Mouse (Mus musculus) adrenal gland, adult (tissue): ENCODE measurements at regions not wholly inside any gene's neighbourhood (a gene's known extent, or its start where the extent isn't known, plus 50 kb on each side); places are given as distances from the start of the nearest gene placed in this dataset.

ENCODE experiments used
- DNase-seq, 2 experiments: peaks; one replicate each; pipeline ENCODE4 v3.0.0; 2022 to 2023; ENCODE audit warnings: low spot score in 1 of 2; ENCODE audit not compliant: inconsistent age in 2 of 2

DNA sequence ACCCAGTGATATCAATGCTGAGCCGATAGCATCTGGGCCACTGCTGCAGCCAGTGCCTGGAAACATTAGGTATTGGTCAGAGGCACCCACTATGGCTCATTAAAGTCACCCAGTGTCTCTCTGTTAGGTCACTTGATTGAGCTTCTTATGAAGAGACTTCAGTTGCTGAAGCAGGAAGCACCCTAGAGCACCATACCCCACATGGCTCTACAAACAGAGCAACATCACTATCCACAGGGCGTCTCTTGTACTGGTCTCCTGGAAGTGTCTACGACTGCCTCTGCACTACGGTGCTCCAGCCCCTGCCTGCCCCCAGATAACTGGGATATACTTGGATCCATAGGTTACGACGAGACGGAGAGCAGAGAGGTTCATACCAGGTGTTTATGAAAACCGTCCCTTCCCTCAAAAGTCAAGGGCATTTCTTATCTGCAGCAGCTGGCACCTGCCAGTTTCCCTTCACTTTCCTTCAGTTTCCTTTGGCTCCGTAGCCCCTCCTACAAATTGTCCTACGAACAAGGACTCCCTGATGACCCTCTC, 100.6 kb upstream of the Fut8 start:
- no peak for DNase-seq

DNA sequence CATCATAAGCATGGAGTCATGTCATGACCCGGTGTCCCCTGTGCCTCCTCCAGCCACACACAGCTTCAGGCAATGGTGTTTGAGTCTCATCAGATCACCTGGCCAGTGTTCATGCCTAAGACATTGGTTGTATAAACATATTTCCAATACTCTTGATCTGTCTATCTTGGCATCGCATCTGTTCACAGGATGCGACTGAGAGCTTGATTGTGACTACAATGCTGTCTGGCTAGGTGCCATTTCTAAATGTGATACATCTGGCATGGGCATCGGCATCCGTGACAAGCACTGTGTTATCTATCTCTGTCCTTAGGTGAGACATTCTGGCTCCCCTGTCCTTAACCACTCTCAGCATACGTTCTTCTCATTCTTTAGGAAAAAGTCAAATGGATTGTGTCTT, 102.3 kb upstream of the Fut8 start:
- no peak for DNase-seq

DNA sequence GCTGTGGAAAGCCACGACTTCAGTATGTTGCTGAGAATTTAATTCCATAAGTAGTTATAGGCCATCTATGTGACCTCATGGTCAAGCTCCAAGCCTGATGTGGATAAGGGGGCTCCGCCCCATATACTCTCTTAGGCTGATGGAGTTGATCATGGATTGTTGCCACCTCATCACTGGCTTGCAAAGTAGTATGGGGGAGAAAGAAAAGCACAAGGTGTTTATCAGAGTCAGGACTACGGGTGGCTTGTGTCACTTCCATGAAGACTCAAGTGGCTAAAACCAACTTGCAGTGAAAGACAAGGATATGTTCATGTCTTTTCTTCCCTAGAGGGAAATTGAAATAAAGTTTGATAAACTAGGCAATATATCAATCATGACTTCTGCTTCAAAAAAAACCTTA, 102.9 kb upstream of the Fut8 start:
- no peak for DNase-seq

DNA sequence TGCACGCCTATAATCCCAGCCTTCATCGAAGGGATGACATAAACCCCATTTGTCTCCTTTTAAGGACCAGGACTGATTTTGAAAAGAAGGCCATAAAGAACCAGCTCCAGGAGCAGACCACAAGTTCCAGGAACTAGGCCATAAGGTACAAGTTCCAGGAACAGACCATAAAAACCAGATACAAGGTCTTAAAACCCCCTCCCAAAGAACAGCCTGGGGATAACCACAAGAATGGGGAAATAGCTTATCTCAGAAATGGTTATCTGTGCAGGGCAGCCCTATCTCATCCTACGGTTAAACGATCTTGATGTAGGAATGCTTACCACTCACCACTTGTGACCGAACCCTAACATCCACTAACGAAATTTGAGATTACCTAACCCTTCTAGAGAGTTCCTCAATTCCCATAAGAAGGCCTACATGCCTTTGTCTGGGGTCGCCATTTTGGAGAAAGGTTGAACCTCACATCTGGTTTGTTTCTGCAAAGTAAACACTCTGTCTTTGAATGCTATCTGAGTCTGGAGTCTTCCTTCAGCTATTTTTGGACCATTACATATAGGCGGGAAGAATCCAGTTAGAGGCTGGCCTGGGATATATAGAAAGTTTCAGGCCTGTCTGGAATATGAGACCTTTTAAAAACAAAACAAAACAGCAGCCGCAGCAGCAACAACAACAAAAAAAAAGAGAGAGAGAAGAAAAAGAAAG, 103.5 kb upstream of the Fut8 start:
- DNase-seq, result no peak

DNA sequence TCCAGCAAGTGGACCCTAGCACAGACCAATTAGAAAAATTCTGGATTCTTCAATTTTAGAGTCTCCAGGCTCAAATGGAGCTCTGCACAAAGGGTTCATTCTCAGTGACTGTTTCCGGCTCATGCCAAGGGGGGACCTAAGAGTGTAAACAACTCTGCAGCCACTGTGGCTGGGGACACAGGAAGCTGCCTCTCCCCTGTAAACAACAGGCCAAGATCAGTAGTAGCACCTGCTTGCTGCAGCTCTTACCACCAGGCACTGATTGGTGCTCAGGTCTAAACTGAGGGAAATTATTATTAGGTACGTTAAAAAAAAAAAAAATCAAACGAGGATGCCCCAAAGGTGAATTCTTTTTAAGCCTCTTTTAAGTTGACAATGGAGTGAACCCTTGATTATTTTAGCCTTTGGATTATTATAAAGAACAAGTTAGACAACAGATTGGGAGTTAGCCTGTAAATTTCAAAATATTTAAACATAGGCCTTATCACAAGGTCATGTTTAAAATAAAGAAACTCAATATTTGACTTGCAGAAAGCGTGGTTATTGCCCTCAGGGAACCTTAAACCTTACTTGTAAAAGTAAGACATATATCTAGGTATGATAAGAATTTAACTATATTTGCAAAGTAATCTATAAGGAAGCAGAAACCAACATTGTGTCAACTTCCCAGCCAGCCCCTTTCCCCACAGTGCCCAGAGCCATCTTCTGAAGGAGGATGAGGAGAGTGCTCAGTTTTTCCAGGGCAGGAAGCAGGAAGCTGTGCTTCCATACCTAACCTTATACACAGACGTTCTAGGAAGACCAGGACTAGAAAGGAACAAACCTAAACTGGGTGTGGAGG, 104.2 kb upstream of the Fut8 start:
- no peak for DNase-seq

DNA sequence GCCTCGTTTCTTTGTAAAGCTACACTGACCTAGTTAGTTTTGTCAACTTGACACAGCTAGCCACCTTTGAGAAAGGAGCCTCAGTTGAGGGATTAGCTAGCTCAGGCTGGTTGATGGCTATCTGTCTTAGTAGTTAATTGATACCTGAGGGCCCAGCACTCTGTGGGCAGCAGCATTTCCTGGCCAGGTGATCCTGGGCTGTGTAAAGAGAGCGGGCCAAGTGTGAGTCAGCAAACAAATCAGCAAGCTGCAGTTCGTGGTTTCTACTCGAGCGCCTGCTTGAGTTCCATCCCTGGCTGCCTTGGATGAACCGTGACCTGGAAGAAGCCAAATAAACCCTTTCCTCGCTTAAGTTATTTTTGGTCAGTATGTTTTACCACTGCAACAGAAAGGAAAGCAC, 106.6 kb upstream of the Fut8 start:
- no peak for DNase-seq

DNA sequence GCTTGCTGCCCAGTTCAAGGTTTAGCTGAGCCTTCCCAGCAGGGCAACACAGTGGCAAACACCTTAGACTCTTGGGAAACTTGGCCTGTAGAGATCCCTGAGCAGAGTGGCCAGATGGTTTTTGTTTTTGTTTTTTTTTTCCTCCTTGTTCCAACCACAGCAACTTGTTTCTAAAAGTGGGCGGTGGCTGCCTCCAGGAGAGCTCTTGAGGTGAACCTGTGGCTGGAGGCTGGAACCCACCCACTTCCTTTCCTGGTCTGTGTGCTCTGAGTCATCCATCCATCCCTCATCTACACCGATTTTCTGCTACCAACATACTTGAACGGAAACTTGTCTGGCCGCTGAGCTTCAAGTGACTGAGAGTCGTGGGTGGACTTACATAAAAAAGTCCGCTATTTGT, 107.4 kb upstream of the Fut8 start:
- DNase-seq, result no peak

DNA sequence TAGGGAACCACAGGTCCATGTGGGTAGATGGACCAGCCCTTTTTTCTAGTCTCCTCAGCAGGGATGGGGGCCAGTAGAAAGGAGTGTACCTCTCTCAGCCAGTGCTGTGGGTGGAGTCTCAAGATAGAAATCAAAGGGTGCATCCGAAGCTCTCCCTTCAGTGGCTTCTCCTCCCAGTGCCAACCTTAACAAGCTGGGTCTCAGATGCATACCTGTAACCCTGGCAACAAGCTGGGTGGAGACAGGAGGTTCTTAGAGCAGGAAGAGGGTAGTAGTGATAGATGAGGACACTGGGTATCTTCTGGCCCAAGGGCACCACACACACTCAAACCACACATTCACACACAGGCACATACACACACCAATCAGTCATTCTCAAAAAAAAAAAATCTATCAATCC, 113.7 kb upstream of the Fut8 start:
- DNase-seq, result no peak

DNA sequence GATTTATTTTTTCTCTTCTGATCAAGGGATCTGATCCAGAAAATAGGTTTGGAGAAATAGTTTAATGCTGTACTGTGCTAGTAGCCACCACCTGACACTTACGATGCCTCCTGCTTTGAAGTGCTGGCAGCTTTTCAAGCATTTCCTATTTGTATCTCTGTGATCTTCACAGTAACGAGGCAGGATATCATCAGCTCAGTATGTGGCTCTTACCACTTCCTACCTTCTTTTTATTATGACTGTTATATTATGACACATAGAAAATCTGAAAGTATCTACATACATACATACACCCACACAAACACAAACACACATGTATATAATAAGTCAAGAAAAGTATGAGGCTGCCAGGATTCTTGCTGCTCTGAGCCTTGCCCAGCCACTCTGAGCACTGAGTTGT, 124.4 kb upstream of the Fut8 start:
- no peak for DNase-seq

DNA sequence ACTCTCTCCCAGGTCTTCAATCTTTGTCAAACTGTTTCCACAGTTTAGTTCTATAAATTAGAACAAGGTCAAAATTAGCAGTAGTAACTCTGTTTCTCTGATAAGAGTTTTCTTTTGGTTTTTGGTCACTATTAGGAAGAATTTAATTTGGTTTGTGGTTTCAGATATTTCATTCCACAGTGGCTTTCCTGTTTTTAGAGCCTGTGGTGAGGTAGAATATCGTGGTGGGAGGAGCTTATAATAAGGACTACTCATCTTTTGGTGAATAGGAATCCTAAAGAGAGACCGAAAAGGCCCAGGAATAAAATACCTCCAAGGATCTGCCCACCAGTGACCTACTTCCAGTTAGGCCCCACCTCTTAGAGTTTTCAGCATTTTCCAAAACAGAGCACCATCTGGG, 125.8 kb upstream of the Fut8 start:
- DNase-seq, result no peak

DNA sequence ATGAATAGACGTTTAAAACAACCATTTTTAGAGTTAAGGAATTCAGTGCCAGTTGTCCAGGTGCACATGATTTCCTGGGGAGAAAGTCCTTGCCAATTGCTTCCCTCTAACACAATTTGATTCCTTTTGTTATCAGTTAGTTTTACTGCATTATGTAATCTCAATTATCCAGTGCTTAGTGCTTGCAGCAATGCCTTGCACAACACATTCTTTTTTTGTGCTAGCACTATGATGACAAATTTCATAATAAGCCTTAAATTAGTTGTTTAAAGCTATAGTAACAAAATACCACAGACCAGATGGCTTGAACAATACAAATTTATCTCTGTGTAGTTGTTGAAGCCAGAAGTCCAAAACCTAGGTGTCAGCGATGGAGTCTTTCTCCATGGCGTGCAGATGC, 130.7 kb upstream of the Fut8 start:
- peak in 1 of 2 experiments; percentile 46 for DNase-seq

DNA sequence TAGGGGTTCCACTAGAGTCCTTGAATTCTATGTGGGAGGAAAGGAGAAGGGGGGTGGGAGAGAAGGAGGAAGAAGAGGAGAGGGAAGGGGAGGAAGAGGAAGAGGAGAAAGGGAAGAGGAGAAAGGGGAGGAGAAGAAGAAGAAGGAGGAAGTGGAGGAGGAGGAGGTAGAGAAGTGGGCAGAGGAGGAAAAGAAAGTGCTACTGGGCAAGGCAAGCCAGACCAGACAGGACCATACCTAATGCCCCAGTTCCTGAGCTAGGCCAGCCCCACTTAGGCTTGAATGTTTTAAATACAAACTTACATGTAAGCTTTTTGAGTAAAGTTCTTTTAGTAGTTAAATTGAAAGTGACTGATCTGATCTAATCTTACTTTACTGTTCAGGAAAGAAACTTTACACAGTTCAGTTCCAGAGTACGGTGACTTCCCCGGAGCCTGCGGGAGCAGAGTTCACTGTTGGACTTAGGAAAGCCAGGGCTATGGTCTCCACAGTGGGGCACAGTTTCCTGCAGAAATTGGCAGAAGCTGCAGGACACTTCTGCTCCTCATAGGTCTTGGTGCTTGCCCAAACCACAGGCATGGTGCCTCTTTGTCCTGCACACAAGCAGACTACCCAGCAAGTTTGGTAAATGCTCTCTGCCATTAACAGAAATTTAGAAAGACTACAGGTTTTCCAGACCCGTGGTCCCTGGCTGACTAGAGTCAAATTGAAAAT, 131.9 kb upstream of the Fut8 start:
- DNase-seq, result no peak

DNA sequence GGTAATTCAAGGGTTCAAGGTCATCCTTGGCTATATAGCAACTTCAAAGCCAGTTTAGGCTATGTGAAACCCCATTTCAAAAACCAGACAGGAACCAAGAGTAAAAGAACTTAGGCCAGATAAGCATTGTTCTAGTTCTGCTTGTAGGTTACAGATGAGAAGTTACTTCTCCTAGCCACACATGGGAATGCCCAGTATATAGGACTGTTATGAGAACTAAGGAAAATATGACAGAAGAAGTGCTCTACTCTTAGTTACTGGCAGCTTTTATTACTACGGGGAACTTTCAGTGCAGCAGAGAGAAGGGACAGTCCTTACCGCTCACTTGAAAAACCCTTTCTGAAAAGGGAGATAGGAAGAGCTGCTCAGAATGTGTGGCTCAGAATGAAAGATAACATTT, 137.4 kb upstream of the Fut8 start:
- no peak for DNase-seq

DNA sequence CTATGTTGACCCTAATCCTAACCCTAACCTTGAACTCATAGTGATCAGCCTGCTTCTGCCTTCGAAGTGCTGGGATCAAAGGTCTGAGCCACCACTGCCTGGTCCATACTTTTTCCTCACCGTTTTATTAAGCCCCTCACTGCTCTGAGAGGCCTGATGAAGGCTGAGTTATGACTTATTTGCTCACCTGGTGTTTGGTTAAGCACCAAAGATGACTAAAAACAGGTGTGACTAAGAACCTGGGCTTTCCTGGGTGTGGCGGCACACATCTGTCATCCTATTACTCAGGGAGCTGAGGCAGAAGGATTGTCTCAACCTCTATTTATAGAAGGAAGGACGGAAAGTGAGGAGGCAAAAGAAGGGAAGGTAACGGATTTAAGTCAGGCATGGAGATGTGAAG, 137.5 kb upstream of the Max start:
- DNase-seq, result no peak

DNA sequence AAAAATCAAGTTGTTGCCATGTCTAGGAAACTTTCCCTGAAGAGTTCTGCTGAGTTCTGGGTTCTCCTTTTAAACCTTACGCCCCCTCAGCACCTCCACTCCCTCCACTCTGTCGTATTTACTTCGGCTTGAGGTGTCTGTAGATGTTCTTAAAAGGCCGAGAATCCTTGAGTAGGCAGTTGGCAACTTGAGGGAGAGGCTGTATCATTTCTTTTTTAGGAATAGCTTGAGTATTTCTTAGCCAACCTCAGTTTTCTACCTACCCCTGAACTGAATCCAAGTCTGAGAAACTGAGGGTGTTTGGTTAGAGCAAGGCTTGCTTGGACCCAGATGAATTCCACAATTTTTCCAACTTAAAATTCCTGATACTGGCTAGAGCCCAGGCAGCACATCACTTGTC, 136.8 kb upstream of the Max start:
- DNase-seq, result no peak

DNA sequence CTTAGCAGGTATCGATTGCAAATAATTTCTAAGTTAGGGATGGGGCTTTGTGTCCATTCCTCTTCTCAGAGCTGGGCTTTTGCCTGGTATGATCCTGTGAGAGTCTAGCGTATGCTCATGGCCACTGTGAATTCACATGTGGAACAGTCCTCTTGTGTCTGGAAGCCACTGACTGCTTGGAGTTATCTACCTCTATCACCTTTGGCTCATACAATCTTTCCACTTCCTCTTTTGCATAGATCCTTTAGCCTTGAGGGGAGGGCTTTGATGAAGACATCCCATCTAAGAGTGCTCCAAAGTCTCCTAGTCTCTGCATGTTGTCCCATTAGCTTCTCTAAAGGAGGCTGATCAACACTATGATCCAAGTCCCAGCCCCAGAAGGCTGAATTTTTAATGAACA, 135.8 kb upstream of the Max start:
- DNase-seq, result no peak

DNA sequence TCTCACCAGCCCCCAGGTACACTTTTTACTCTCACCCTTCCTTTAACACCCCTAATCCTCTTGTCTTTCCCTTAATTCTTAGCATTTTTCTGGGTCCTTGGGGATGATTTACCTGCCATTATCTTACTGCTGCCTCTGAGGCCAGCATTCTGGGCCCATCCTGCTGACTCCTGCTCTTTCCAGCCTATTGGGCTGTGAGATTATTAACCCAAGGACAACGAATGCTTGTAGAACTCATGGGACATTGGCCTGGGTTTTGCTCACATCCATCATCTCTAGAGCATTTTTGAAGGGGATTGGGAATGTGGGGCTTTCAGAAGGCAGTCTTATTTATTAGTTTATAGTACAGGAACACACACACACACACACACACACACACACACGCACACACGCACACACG, 134.5 kb upstream of the Max start:
- DNase-seq, result no peak

DNA sequence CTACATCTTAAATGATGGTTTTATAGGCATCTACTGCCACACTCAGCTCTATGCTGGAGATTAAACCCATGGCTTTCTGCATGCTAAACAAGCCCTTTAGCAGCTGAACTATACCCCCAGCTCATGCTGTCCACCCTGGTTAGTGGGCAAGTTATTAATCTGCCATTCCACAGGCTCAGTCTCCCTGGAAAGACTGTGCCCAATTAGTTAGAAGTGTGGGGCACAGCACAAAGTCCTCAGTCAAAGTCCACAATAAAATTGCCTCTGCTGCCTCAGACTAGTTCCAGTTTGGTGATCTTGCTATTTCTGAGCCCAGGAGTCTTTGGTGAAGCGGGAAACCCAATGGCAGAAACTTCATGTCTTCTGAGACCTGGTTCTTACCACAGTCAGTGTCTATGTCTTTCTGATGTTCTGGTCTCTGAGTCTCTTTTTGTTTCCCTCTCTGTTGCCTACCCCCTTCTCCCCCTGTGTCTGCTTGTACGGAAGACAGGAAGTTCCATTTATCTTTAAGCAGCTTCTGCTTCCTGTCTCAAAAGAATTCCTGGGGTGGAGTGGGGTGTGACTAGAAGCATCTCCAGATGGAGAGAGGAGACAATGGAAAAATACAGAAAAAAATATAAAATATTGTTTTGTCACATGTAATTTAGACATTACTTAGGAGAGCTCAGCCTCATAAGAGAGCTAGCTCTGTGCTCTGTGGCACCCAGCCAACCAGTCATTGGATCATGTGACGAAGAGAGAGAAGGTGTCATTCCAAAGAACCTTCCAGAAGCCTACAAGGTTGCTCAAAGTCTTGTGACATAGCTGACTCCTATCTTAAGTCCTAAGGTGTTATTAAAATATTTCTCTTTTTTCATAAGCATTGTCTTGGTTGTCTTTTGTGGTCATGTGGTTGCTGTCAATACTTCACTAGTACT, 133.3 kb upstream of the Max start:
- DNase-seq, result no peak

DNA sequence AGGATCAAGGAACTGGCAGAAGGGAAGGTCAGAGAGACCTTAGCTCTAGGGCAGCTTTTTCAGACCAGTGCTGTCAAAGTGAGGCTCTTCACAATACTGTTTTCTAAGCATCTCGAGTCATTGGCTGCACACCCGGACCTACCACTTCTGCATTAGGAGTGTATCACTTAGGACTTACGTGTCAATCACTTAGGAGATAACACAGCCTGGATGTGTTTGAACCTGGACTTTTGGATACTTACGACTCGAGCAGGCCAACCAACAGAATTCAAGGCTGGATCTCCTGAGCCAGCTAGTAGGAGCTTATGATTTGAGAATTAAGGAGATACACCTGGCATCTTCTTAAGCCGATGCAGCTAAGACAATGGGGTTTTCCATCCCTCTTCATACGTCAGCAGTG, 132.2 kb upstream of the Max start:
- DNase-seq, result peak in 1 of 2 experiments; percentile 49

DNA sequence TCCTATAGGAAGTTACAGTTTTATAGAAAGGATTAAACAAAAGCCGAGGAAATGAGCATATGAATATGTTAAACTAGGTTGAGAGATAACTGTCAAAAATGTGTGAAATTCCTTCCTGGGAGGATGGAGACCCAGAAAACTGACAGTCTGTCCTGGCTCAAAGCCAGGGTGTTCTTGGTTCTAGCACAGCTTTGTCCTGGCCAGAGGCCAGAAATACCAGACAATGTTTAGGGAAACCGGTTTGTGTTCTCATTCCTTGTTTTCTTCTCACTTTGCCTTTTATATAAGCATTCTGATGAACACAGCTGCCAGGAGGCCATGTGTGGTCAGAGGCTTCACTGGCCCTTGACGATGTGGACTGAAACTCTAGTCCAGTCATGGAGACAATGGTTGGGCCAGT, 130.7 kb upstream of the Max start:
- peak in 1 of 2 experiments; percentile 25 for DNase-seq

DNA sequence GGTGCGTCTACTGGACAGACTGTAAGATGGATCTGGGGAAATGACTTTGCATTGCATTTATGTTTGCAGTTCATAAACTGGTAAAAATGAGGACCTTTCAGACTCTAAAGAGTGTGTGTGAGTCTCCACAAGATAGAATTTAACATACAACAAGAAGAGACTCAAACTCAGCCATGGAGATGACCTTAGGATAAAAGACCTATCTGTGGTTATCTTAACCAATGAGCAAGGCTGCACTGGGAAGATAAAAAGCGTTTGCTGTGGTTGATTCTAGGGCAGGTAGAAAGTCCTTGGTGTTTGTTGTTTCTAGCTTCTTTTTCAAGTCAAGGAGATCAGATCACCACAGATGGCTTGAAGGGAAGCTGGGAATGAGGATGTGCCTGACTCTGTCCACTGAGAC, 130.1 kb upstream of the Max start:
- DNase-seq, result no peak
